Mouse (Mus musculus) thymus, adult 2 months (tissue): ENCODE results near the gene Psmf1. TPM values are rescaled to one million over a fixed set of nuclear protein-coding genes. Genes with fewer than 3 reads are reported as not detected.

ENCODE experiments used
- DNase-seq: peaks from one replicate; pipeline ENCODE4 v3.0.0; 2021
- H3K27ac ChIP-seq: fragments of 200-500 bp; 2 replicates; pipeline ENCODE4 v1.5.1; 2012; ENCODE audit warnings: low read length, control low read depth; ENCODE audit not compliant: control insufficient read depth, insufficient read depth
- H3K27me3 ChIP-seq: fragments of 200-500 bp; 2 replicates; pipeline ENCODE4 v1.6.1; 2012; ENCODE audit warnings: mild to moderate bottlenecking, low read length, moderate library complexity, mixed read lengths; ENCODE audit not compliant: control insufficient read depth, insufficient read depth
- H3K36me3 ChIP-seq: fragments of 200-500 bp; 2 replicates; pipeline ENCODE4 v1.6.1; 2012; ENCODE audit warnings: mild to moderate bottlenecking, low read length, moderate library complexity; ENCODE audit not compliant: control insufficient read depth, insufficient read depth
- H3K4me1 ChIP-seq: fragments of 200-500 bp; replicated peaks from 2 replicates; pipeline ENCODE4 v1.6.1; 2012; ENCODE audit warnings: low read length; ENCODE audit not compliant: control insufficient read depth, insufficient read depth
- H3K4me3 ChIP-seq: fragments of 200-500 bp; 2 replicates; pipeline ENCODE4 v1.5.1; 2012; ENCODE audit warnings: mild to moderate bottlenecking, low read length, control low read depth, moderate library complexity; ENCODE audit not compliant: control insufficient read depth, insufficient read depth
- CTCF ChIP-seq: fragments of 200-500 bp; IDR thresholded peaks from 2 replicates; pipeline ENCODE4 v1.5.1; 2012; ENCODE audit warnings: mild to moderate bottlenecking, control low read depth, low read length, moderate library complexity, borderline replicate concordance; ENCODE audit not compliant: control insufficient read depth, poor library complexity, insufficient read depth; ENCODE audit errors: extremely low read depth
- POLR2A ChIP-seq: fragments of 200-500 bp; IDR thresholded peaks from 2 replicates; pipeline ENCODE4 v1.6.1; 2012; ENCODE audit warnings: mild to moderate bottlenecking, low read length, control low read depth, moderate library complexity; ENCODE audit not compliant: control insufficient read depth, poor library complexity, insufficient read depth; ENCODE audit errors: extremely low read depth
- WGBS: fragments of 180-500 bp; shearing (Covaris S2); methylation state at CpG from one replicate; pipeline ENCODE4 v1.1.7; 2018; 5-methylcytosine and 5-hydroxymethylcytosine counted together
- polyA plus RNA-seq: library from polyadenylated mRNA; depleted of rRNA; stranded (reverse); fragments of >200 nt; gene quantifications from 2 replicates; pipeline ENCODE4 v1.2.3, GENCODE M21; 2012

The Psmf1 gene
- polyA plus RNA-seq, 1 experiment: 67.9 TPM

GRCm38 (mm10) chr2:151712647-151713046, 31.3 kb downstream of the Psmf1 start:
- no peak for TF ChIP-seq CTCF
- no peak for TF ChIP-seq POLR2A
- Histone ChIP-seq H3K27ac (no peak overlapping the region), H3K36me3 (peaks cover 6% of the 10 kb centered on the region; the same call in 1 of the 2 replicates), H3K4me1 (no peaks in the 10 kb centered on the region), H3K4me3 (no peak overlapping the region), H3K27me3 (no peaks in the 10 kb centered on the region)
- 41% methylated on average over 3 of the region's 3 CpGs for WGBS
- peak; percentile 16 for DNase-seq

- Histone ChIP-seq H3K4me3 (no peak overlapping the region), H3K27ac (no peak overlapping the region), H3K36me3 (no peaks in the 10 kb centered on the region), H3K4me1 (no peaks in the 10 kb centered on the region), H3K27me3 (peaks cover 10% of the 10 kb centered on the region; the same call in 1 of the 2 replicates)
- no peak for DNase-seq
- no peak for TF ChIP-seq POLR2A
- no peak for TF ChIP-seq CTCF
- 3% methylated on average over 17 of the region's 17 CpGs for WGBS
Measured at GRCm38 (mm10) chr2:151702851-151703190, 41.2 kb downstream of the Psmf1 start.

- TF ChIP-seq POLR2A (no peak), CTCF (no peak)
- Histone ChIP-seq H3K36me3 (no peaks in the 10 kb centered on the region), H3K4me3 (0 out of 2 replicates have a peak overlapping the region, but pooled peaks have one; percentile 12), H3K27ac (no peak overlapping the region), H3K27me3 (peaks cover 10% of the 10 kb centered on the region; the same call in 1 of the 2 replicates), H3K4me1 (no peaks in the 10 kb centered on the region)
- 1% methylated on average over 95 of the region's 97 CpGs for WGBS
- DNase-seq: peak; percentile 15
Measured at GRCm38 (mm10) chr2:151702146-151702850, 41.7 kb downstream of the Psmf1 start.

GRCm38 (mm10) chr2:151701231-151702145, 42.5 kb downstream of the Psmf1 start, which contains the start of gene Tmem74b:
TSS of gene Tmem74b (plus strand) at chr2:151702008.
- WGBS: 13% methylated on average over 25 of the region's 25 CpGs
- Histone ChIP-seq H3K4me1 (no peaks in the 10 kb centered on the region), H3K27ac (no peak within 1 kb of the TSS), H3K27me3 (peaks cover 10% of the 10 kb centered on the region; the same call in 1 of the 2 replicates), H3K36me3 (no peaks in the 10 kb centered on the region), H3K4me3 (0 out of 2 replicates have a peak within 1 kb of the TSS, but pooled peaks have one; percentile 12)
- TF ChIP-seq POLR2A (no peak), CTCF (no peak)
- no peak for DNase-seq

- 95% methylated on average over 4 of the region's 4 CpGs for WGBS
- Histone ChIP-seq H3K36me3 (no peaks in the 10 kb centered on the region), H3K27ac (no peak overlapping the region), H3K27me3 (no peaks in the 10 kb centered on the region), H3K4me3 (no peak overlapping the region), H3K4me1 (no peaks in the 10 kb centered on the region)
- DNase-seq: no peak
- TF ChIP-seq POLR2A (no peak), CTCF (no peak)
Measured at GRCm38 (mm10) chr2:151682976-151683375, 61.0 kb downstream of the Psmf1 start.

- peak; percentile 15 for DNase-seq
- WGBS: 54% methylated on average over 3 of the region's 3 CpGs
Measured at GRCm38 (mm10) chr2:151682357-151682756, 61.6 kb downstream of the Psmf1 start.

More at GRCm38 (mm10) chr2:151682357-151682756, 61.6 kb downstream of the Psmf1 start:
- H3K27ac ChIP-seq: no peak overlapping the region
- TF ChIP-seq CTCF (no peak), POLR2A (no peak)
- H3K36me3 ChIP-seq: no peaks in the 10 kb centered on the region
- no peaks in the 10 kb centered on the region for H3K27me3 ChIP-seq
- no peak overlapping the region for H3K4me3 ChIP-seq
- H3K4me1 ChIP-seq: no peaks in the 10 kb centered on the region
